Mouse (Mus musculus): ENCODE measurements around the gene Loxl3.

The Loxl3 gene

DNA sequence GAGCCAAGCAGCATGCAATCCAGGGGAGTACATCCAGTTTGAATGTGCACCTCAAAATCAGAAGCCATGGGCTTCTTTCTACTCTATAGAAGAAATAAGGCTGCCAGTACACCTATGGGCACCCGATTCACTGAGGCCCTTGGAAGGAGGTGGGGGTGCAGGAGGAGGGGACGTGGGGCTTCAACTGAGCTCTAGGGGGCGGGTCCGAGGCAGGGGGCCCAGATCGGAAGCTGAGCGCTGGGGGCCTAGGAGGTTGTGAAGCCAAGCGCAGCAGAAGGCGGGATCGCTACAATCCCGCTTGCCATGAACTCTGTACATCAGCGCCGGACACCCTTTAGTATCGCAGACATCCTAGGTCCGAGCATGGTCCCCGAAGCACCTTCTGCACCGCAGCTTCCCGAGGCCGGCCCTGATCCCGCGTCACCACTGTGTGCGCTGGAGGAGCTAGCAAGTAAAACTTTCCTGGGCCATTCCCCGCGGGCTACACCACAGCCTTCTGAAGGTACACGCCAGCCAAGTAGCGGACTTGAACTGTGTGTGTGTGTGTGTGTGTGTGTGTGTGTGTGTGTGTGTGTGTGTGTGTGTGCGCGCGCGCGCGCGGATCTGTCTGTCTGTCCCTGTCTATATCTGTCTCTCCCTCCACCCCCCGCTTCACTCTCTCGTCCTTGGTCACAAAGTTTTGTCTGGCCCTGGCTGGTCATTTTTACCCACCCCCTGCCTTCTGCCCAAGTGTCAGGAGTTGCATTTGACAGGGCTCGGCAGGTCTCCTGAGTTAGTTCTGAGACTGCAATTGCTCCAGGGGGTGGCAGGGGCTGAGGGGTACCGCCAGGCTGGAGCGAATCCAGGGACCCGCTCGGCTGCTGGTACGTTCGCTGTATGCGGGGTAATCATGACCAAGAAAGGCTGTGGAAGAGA is 52.4 kb downstream of the Loxl3 start, which contains the start of gene Lbx2:
Gene Lbx2 (plus strand): TSS at position 247 of the 915 bp plus-strand sequence.
- no peak for DNase-seq (ENCODE audit: low read depth, low spot score)

DNA sequence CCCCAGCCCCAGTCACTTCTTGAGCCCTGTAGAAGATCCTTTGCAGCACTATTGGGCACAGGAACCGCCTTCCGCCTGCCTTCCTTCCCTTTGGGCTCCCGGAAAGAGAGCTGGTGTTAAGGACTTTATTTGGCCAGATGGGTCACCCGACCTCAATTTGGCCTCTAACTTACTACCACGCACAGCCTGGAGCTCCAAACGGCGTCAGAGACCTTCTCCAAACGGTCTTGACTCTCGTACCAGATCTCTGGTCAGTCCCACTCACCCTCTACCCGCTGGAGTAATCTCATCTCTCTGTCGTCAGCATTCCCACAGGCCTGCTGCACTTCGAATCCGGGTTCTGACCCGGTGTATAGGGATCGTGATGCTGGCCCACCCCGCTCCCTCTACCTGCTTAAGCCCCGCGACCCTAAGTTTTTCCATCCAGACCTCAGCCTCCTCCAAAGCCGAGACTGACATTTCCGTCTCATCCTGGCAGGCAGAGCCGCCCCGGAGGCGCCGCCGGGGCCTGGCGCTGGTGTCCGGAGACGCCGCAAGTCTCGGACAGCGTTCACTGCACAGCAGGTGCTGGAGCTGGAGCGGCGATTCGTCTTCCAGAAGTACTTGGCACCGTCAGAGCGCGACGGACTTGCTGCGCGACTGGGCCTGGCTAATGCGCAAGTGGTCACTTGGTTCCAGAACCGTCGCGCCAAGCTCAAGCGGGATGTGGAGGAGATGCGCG is 53.4 kb downstream of the Loxl3 start:
- no peak for DNase-seq (ENCODE audit: low read depth, low spot score)

GRCm38 (mm10) chr6:83087926-83088260 is 53.9 kb downstream of the Loxl3 start:
- no peak for DNase-seq (ENCODE audit: low read depth, low spot score)

- DNase-seq (ENCODE audit: low read depth, low spot score) = no peak
These were observed 58.6 kb downstream of the Loxl3 start for GRCm38 (mm10) chr6:83092416-83093127.

GRCm38 (mm10) chr6:83095968-83096367 is 62.0 kb downstream of the Loxl3 start:
- no peak for DNase-seq (ENCODE audit: low read depth, low spot score)

GRCm38 (mm10) chr6:83098411-83098810 is 64.4 kb downstream of the Loxl3 start:
- DNase-seq (ENCODE audit: low read depth, low spot score) = no peak

DNA sequence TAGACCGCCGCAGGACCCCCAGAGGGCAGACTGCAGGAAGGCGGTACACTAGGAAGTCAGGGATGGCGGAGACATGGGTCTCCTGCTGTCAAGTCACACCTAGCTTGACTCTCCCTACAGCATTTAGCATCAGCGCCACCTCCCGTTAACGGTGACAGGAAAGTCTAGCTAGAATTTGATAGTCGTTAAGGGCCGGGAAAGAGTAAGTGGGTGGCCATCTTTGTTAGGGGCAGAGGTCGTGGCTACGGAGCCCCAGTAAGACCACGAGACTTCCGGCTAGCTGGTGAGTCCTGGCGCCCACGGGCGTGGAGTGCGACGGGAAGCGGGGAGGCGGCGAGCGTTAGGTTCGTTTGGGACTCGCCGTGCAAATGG is 67.3 kb downstream of the Loxl3 start, which contains the start of the genes Ccdc142 and Gm42688:
Gene Ccdc142 (plus strand): TSS at position 286 of the 372 bp plus-strand sequence.
Gene Gm42688 (plus strand): TSS at position 302 of the 372 bp plus-strand sequence.
- DNase-seq (ENCODE audit: low read depth, low spot score) = peak; percentile 97

DNA sequence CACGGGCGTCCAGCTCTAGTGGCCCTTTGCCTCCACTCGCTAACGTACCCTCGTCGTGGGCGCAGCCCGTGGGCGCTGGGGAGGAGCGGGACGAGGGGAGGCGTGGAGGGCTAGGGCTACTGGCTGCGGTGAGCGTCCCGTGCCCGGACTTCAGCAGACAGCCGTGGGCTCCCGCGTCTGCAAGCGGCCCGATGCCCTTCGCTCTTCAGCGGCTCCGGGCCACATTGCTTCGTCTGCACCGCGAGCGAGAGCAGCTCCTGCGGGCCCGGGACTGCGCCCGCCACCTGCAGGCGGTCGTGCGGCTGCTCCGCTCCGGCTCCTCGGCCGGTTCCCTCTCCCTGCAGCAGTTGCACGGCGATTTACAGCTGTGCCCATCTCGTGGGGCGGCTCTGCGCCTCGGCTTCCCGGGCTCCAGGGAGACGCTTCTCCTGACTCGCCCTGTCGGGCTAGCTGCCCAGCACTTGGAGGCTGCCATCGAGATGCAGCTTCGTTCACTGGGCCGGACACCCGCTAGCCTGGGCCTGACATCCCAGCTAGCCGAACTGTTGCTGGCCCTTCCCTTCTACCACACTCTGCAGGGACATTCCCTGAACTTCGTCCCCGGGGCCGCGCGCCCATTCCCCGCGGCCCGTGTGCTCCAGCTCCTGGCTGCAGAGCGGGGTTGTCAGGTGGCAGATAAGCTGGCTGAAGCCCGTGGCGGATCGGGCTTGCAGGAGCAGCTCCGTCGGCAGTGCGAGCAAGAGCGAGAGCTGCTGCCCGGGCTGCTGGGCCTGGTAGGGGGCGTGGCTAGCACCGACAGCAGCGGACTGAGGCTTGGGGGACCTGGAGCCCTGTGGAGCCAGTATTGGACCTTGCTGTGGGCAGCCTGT is 67.9 kb downstream of the Loxl3 start:
- DNase-seq (ENCODE audit: low read depth, low spot score) = no peak
